Mouse (Mus musculus) ES-Bruce4 (cell line): Measurements from ENCODE around the gene Hist1h3a.

ENCODE experiments used
- CTCF ChIP-seq: IDR thresholded peaks from one replicate; pipeline ENCODE4 v1.8.1; 2011; ENCODE audit warnings: low read depth, low read length
- EP300 ChIP-seq: IDR thresholded peaks from 2 replicates; pipeline ENCODE4 v1.6.1; 2011; ENCODE audit warnings: low read depth, low read length; ENCODE audit not compliant: insufficient read depth
- POLR2A ChIP-seq: IDR thresholded peaks from one replicate; pipeline ENCODE4 v1.8.1; 2011; ENCODE audit warnings: low read length; ENCODE audit not compliant: insufficient read depth

DNA sequence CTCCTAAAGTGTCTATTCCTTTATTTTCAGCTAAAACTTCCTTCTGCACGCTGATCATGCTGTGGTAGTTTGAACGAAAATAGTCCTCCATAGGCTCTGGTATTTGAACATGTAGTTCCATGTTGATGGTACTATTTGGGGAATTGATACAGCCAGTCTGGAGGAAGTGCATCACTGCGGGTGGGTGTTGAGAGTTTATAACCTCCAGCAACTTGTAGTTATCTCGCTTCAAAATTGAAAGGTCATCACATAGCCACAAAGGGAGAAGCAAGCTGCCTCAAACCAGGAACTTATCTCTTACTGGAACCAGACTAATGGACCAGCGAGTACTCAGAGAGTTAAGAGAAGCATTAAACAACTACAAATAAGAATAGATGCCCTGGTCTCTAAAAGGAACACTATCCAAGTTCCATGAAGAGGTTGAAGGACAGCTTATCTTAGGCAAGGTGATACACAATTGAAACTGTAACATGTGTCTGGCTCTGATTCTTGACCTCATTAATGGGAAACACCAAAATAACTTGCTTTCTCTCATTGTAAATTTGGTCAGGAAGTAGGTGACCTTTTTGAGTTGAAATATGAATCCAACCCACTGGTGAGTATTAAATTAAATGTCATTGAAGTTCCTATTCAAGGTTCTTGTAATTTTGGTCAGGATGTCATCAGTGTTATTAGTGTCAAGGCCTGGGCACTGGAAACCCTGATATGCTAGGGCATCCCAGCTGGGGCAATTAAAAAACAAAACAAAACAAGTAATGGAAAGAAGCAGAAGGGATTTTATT is 45.7 kb downstream of the Hist1h3a start:
- TF ChIP-seq CTCF (no peak), POLR2A (no peak), EP300 (no peak)
